ENCODE assay signal across 9 mouse cellular contexts in genomic region chr5:104339706-104340512, GRCm38 (mm10). TPM values are rescaled to one million over a fixed set of nuclear protein-coding genes. Genes with fewer than 3 reads are reported as not detected.
DNase-seq lines count a peak whose midpoint lies in the region; ATAC-seq lines count a peak whose summit lies in the region.
"Had no signal": no experiment of that assay in that cellular context is flagged by ENCODE, and none has a peak within 500 bp of the region (broad histone marks: within the 10 kb centered on the region; RNA-seq: fewer than 3 reads in every experiment).

No protein-coding gene starts in this region.

- peak overlapping the region; percentile 28 for H3K4me2 ChIP-seq in embryonic facial prominence, embryonic 13.5 days
- H3K4me2 ChIP-seq in intestine, embryonic 14.5 days (ENCODE audit: low read length) = peak overlapping the region; percentile 20; the same call in 1 of the 2 replicates

- H3K4me1 ChIP-seq in embryonic facial prominence, embryonic 13.5 days = peaks cover 4% of the 10 kb centered on the region; the same call in 1 of the 2 replicates
- no peaks in the 10 kb centered on the region for H3K4me1 ChIP-seq in intestine, embryonic 14.5 days (replicated peaks; ENCODE audit: control insufficient read depth, insufficient read depth, low read length)

- H3K27me3 ChIP-seq in embryonic facial prominence, embryonic 13.5 days = peaks cover 31% of the 10 kb centered on the region
- no peaks in the 10 kb centered on the region for H3K27me3 ChIP-seq in intestine, embryonic 14.5 days (replicated peaks; ENCODE audit: control insufficient read depth, insufficient read depth, low read length)

- no peak overlapping the region for H3K27ac ChIP-seq in embryonic facial prominence, embryonic 13.5 days
- no peak overlapping the region for H3K27ac ChIP-seq in intestine, embryonic 14.5 days (ENCODE audit: low read depth)

- no peak overlapping the region for H3K9ac ChIP-seq in embryonic facial prominence, embryonic 13.5 days
- H3K9ac ChIP-seq in intestine, embryonic 14.5 days (ENCODE audit: low read length) = no peak overlapping the region

- ATAC-seq in embryonic facial prominence, embryonic 13.5 days (ENCODE audit: insufficient number of reproducible peaks, insufficient read depth, low FRiP score, low TSS enrichment, low read depth) = no peak
- peak; percentile 82; the same call in 1 of the 2 replicates for ATAC-seq in intestine, embryonic 14.5 days (replicated peaks; ENCODE audit: low FRiP score, low TSS enrichment, low read depth)
- peak; percentile 70; the same call in 1 of the 2 replicates for ATAC-seq in megakaryocyte-erythroid progenitor cell, adult 5-6 weeks (replicated peaks; ENCODE audit: low FRiP score, low TSS enrichment, poor library complexity, severe bottlenecking)

- H3K36me3 ChIP-seq in embryonic facial prominence, embryonic 13.5 days = no peaks in the 10 kb centered on the region
- no peaks in the 10 kb centered on the region for H3K36me3 ChIP-seq in intestine, embryonic 14.5 days (ENCODE audit: control insufficient read depth, insufficient read depth, low read length)

- peak; percentile 35 for DNase-seq in layer of hippocampus, adult 11-12 months (ENCODE audit: low spot score)
- no peak for DNase-seq in layer of hippocampus, adult 8-10 months (ENCODE audit: low spot score in 2 of 2)
- peak; percentile 73 for DNase-seq in NIH3T3 (ENCODE audit: low read depth)
- DNase-seq in intestine, embryonic 14.5 days (ENCODE audit: low spot score) = peak; percentile 68
- peak; percentile 17 for DNase-seq in yolk sac, embryonic 10.5 days (ENCODE audit: low spot score)
- DNase-seq in spleen, adult 18-20 months = no peak

- H3K9me3 ChIP-seq in embryonic facial prominence, embryonic 13.5 days = no peaks in the 10 kb centered on the region
- no peaks in the 10 kb centered on the region for H3K9me3 ChIP-seq in intestine, embryonic 14.5 days (ENCODE audit: control insufficient read depth, low read length)

- WGBS in embryonic facial prominence, embryonic 13.5 days = 17% methylated on average over 14 of the region's 14 CpGs
- 19% methylated on average over 14 of the region's 14 CpGs for WGBS in intestine, embryonic 14.5 days

- no peak overlapping the region for H3K4me3 ChIP-seq in embryonic facial prominence, embryonic 13.5 days
- H3K4me3 ChIP-seq in intestine, embryonic 14.5 days (ENCODE audit: low read depth, low read length) = no peak overlapping the region

RNA-seq across cellular contexts. Expression of gene Mepe, which starts 14.8 kb away (rescaled TPM):
- total RNA-seq in layer of hippocampus, adult 8-10 months (2022) = not detected
- polyA plus RNA-seq in embryonic facial prominence, embryonic 13.5 days (2015; fragmentation: Nextera tagmentation; extraction: Ambion mirVana) = not detected in 2 replicates
- polyA plus RNA-seq in intestine, embryonic 14.5 days (2014; fragmentation: Nextera tagmentation; extraction: Ambion mirVana) = not detected in 2 replicates
- total RNA-seq in megakaryocyte-erythroid progenitor cell, adult 5-6 weeks (2014; fragmentation: Nextera tagmentation) = not detected in 2 replicates
- total RNA-seq in megakaryocyte-erythroid progenitor cell, adult 5-6 weeks (2017) = not detected in 2 replicates
- polyA plus RNA-seq: stomach, embryonic 14.5 days had no signal

RNA-seq across cellular contexts. Expression of gene Ibsp, which starts 40.9 kb away (rescaled TPM):
- under 1 TPM in 2 of 4 experiments, not detected in 2; 0.14 to 0.25 TPM for total RNA-seq in layer of hippocampus, adult 8-10 months (2022)
- polyA plus RNA-seq in embryonic facial prominence, embryonic 13.5 days (2015; fragmentation: Nextera tagmentation; extraction: Ambion mirVana) = 239 and 390 TPM in 2 replicates
- 0.08 and 0.16 TPM in 2 replicates for polyA plus RNA-seq in intestine, embryonic 14.5 days (2014; fragmentation: Nextera tagmentation; extraction: Ambion mirVana)
- total RNA-seq in megakaryocyte-erythroid progenitor cell, adult 5-6 weeks (2014; fragmentation: Nextera tagmentation) = not detected in 2 replicates
- 0.50 TPM in 1 of 2 replicates, not detected in the other for total RNA-seq in megakaryocyte-erythroid progenitor cell, adult 5-6 weeks (2017)

Comparison
In these comparisons a context has a peak if more than half of its experiments do, and no peak if none do; other contexts are left out.
1. DNase-seq: peak in layer of hippocampus, adult 11-12 months (single experiment), NIH3T3 (single experiment), intestine, embryonic 14.5 days (single experiment) and yolk sac, embryonic 10.5 days (single experiment); none in layer of hippocampus, adult 8-10 months (0 of 2) and spleen, adult 18-20 months (0 of 2).